Mouse (Mus musculus) fat pad, adult 2 months (tissue): ENCODE results near the gene Hyal2.
A peak's percentile ranks its signal among the peaks of the same experiment; 100 is the strongest.
"Not testable (repeated sequence)": the region's sequence is repeated elsewhere in the genome, so short reads cannot be mapped to it uniquely, and the experiment has no call there.

Experiments used
- DNase-seq: peaks from one replicate; pipeline ENCODE4 v3.0.0-alpha.2; 2011; ENCODE audit warnings: low read depth, low spot score; ENCODE audit errors: extremely low read depth

Hyal2 gene

DNA sequence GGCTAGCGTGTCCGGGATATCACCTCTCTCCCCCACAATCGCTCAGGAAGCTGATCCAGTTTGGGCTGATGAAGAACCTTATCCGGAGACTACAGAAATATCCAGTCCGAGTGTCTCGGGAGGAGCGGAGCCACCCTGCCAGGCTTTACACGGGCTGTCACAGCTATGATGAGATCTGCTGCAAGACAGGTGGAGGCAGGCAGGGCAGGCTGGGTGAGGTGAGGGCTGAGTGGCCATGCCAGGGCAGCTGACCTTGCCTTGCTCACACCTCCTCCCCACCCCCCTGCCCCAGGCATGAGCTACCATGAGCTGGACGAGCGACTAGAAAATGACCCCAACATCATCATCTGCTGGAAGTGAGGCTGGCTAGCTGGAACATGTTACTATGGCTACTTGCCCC, 22.5 kb upstream of the Hyal2 start:
- no peak for DNase-seq

DNA sequence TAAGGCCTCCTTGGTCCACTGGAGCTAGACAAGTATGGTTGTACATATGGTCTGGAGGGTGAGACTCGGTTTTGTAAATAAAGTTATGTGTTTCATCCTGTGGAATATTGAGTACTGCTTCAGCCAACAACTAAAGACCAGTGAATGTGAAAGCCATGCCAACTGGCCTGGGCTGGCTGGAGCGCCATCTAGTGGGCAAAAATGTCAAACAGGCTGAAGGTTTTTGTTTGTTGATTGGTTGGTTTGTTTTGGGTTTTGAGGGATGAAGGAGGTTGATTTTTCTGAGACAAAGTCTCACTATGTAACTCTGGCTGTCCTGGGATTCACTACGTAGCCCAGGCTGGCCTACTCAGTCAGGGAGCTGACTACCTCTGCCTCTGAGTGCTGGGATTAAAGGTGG, 22.1 kb upstream of the Hyal2 start:
- no peak for DNase-seq

DNA sequence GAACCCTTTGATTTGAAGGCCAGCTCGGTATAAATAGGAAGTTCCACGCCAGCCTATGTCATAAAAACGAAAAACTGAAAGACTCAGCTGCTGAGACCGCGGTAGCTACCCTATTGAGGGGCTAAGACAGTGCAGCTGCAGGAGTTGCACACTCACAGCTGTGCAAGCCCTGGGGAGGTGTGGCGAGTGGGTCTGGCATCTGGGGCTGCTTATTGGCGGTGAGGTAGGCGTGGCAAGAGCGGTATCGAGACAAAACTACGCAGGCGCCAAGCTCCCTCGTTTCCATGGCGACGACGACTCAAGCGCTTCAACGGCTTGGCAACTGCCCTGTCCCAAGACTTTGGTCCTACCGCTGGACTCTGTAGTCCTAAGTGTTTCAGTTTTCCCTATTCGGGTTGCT, 20.7 kb upstream of the Hyal2 start, which contains the start of gene Zmynd10:
Zmynd10 (plus strand) TSS at position 273 of the 400 bp plus-strand sequence.
- DNase-seq = no peak

DNA sequence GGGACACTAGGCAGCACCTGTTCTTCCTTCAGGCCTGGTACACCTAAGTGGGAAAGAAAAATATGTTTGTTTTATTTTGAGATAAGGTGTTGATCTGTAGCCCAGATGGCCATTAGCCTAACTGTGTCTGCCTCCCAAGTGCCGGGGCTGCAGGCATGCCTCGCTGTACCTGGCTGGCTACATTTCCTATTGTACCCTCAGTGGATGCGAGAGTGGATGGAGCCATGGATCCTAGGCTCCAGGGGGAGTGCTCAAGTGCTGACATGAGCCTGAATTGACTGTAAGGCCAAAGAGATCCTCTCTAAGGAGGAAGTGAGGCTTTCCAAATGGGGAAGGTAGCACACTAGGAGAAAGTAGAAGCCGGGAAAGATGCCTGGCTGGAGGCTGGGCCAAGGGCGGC, 19.8 kb upstream of the Hyal2 start:
- DNase-seq = no peak

DNA sequence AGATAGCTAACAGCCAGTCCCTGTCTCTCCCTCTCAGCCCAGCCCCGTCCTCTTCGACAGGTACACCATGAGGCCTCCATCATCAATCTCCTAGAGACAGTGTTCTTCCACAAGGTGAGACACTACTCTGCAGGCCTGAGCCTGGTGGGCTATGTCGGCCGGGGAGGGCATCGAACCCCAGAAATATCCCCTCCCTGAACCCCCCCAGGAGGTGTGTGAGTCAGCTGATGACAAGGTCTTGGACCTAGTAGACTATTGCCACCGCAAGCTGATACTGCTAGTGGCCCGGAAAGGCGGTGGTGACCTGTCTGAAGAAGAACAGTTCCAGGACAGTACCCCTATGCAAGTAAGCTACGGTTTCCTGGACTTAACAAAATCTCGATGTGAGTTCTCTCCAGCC, 18.9 kb upstream of the Hyal2 start:
- no peak for DNase-seq

DNA sequence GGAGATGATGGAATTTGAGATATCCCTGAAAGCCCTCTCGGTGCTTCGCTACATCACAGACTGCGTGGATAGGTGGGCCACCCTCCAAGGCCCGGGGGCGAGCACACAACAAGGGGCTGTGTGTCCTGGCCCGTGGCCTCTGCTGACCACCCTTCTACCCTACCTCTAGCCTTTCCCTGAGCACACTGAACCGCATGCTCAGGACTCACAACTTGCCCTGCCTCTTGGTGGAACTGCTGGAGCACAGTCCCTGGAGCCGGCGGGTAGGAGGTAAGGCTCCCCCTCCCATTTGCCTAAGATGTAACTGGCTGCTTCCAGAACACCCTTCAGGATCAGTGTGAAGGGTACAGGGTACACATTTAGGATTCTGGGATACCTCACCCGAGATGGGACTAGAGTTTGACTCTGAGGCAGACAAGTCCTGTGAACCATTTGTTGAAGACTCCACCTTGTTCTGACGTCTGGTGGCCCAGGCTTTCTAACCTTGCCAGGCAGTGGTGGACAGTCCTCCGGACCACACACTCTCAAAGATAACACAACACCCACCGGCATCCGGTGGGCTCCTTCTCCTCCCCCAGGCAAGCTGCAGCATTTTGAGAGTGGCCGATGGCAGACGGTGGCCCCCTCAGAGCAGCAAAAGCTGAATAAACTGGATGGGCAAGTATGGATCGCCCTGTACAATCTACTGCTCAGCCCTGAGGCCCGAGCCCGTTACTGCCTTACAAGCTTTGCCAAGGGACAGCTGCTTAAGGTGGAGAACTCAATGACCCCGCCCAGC, 18.3 kb upstream of the Hyal2 start:
- DNase-seq = no peak

DNA sequence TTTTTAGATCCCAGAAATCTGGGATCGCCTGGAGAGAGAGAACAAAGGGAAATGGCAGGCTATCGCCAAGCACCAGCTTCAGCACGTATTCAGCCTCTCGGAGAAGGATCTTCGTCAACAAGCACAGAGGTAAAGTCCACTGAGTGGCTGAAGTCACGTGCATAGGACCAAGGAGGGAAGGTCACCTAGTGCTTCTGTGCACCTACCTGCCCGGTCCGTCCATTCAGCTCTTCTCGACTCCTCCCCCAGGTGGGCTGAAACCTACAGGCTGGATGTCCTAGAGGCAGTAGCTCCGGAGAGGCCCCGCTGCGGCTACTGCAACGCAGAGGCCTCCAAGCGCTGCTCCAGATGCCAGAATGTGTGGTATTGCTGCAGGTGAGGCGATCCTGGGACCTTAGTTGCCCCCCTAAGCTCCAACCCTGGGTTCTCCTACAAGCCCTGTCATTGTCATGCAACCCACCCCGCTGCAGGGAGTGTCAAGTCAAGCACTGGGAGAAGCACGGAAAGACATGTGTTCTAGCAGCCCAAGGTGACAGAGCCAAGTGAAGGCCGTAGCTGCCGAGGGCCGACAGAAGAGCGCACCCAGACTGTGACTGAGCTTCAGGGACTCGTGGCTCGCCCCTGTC, 17.1 kb upstream of the Hyal2 start:
- DNase-seq = no peak

DNA sequence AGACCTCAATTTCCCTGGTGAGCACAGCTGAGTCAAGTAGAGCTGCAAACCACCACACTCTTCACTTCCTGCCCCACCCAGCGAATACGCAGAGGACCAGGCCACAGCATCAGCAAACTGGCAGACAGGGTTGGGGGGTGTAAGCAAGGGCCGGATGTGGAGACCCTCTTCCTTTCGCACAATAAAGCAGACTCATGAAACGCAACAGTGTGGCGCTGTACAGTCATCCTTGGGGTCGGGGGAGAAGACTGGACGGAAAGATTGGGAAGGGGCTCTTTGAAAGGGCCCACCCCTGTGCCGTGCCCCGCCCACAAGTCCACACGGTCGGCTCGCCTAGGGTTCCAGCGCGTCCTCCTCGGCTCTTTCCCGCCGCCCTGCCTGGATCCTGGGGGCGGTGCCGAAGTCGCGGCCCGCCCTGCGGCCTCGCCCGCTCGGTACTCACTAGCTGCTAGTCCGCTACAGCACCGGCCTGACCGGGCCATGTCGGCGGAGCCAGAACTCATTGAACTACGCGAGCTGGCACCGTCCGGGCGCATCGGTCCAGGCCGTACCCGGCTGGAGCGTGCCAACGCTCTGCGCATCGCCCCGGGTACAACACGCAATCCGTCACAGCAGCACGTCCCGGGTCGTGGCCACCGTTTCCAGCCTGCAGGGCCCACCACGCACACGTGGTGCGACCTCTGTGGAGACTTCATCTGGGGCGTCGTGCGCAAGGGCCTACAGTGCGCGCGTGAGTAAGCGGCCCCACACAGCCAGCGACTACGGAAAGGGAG, 16.4 kb upstream of the Hyal2 start, which contains the start of gene Rassf1:
Rassf1 (plus strand) TSS at position 439 of the 773 bp plus-strand sequence.
- no peak for DNase-seq

DNA sequence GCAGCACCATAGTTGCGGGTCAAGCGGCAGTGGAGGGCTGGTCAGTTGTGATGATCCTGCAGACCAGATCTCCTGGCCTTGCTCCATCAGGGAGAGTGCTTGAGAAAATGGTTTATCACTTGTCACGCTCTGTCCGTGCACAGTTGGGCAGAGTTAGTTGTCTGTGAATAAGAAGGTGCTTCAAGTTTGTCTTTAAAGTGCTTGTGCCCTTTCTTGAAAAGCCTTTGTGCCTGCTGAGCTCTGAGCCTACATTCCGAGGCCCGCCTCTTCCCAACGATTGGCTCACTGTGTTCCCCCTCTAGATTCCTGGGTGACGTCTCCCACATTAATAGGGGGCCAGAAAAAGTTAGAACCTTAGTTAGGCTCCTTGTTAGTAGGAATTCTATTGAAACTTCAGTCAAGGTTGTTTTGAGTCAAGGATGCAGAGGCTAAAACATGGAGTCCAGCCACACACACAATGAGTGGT, 15.8 kb upstream of the Hyal2 start:
- DNase-seq = no peak

DNA sequence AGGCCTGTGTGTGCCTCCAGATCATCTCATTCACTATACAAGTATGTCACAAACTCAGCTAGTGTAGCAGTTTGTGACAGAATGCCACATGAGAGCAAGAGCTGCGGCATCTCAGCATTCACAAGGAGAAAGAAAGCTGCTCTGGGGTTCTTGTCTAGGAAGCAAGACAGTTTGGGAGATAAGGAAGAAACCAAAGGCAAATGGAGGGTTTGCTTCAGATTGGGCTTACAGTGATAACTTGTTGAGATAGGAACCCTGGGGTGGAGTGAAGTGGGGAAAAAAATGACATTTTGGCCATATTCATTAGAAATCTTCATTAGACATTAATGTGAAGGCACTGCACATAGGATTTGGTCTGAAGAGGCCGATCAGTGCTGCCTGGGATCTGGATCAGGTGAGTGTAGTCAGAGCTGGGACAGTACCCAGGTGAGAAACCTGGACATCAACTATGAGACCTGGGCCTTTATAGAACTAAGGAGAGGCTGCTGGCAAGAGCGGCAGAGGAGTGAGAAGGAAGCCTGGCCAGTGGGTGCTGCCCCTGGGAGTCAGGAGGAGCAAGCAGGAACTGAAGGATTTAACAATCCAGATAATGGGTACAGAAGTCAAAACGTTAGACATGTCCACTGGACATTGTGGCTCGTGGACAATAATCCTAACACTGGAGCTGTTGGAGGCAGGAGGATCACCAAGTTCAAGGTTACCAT, 14.9 kb upstream of the Hyal2 start:
- DNase-seq = no peak

DNA sequence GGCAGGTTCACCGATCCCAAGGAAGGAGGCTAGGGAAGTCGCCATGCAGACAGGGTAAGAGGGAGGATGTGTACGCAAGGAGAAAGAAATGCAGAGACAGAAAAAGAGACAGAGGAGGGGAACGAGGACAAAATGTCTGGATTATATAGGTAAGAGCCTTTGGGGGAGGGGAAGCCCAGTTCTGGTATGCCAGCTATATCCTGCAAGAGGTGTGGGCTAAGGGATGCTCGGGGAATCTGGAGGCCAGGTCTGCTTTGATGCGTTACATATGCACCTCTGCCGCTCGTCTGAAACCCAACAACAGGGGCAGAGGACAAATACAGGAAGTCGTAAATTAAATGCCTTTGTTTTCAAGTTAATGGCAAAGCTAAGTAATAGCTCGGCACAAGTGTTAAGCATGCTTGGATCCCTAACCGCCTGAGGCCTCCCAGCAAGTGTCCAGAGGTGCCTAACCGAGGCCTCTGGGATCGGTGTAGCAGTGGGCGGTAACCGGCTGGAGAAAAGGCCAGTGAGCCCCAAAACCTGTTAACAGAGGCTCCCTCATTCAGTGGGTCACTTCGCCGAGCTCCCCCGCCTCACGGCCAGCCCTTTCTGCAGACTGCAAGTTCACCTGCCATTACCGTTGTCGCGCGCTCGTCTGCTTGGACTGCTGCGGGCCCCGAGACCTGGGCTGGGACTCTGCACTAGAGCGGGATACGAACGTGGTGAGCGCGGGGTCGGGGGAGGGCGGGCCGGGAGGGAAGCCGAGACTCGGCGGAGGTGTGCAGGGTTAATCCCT, 14.0 kb upstream of the Hyal2 start:
- DNase-seq = no peak

DNA sequence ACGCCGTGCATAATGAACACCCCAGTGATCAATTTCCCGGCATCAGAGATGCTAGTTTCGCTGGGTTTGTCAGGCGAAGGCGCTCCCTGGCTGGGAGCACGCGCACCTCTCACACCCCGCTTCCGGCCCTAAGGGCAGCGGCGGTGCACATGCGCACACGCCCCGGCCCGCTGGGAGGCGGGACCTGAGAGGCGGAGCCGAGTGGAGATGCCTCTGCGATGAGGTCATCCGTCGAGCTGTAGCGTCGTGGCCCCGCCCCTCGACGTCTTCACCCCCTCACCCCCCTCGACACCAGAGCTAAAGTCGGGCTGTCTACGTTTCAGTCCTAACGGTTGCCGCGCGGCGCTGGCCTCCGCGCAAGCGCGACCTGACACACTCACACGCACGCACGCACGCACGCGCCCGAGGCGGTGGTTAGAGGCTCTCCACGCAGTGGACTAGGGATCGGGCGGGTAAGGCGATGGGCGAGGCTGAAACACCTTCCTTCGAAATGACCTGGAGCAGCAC, 13.4 kb upstream of the Hyal2 start:
- peak; percentile 71 for DNase-seq

DNA sequence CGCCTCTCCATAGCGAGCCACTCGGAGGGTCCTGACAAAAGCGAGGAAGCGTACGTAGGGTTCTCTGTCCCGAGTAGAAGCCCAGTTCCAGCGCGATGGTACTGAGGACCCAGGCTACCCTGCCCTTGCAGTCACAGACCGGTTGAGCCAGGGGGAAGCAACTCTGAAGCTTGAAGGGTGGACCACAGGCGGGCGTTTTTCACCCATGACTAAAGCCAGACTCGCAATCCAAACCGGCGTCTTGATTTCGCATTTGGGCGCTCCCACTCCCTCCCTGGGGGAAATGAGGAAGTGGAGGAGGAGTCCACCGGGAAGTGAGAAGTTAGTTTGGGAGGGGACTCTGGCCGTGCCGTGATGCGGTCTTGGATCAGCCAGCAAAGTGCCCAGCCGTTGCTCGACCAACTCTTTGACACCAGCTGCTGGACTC, 12.7 kb upstream of the Hyal2 start:
- no peak for DNase-seq

DNA sequence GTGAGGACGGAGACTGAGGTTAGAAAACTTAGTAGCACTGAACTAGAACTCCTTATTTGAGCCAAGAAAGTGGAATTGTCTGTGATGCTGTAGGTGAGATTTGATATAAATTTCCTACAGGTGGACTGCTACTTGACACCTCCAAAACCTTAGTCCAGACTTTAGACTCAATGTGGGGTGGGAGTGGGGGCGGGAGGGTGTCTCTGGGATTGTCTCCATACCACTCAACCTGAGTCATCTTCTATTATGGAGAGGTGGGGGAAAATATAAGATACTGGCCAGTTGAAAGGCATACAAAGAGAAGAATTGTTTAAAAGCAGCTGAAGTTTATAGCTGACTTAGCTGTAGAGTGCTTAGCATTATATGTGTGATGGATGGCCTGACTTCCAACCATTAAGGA, 12.0 kb upstream of the Hyal2 start:
- DNase-seq = no peak

DNA sequence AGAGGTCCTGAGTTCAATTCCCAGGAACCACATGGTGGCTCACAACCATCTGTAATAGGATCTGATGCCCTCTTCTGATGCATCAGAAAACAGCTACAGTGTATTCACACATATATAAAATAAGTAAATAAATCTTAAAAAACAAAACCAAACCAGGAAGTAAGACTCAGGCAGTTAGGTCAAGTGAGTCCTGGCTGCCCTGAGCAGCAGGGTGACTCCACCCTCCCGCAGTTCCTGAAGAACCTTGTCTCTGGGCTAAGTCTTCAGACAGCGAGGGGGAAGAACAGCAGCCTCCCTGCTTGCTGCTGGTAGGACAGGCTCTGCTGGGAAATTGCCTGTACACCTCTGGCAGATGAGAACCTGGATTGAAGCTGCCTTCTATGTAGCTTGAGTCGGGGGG, 11.4 kb upstream of the Hyal2 start:
- DNase-seq = no peak

DNA sequence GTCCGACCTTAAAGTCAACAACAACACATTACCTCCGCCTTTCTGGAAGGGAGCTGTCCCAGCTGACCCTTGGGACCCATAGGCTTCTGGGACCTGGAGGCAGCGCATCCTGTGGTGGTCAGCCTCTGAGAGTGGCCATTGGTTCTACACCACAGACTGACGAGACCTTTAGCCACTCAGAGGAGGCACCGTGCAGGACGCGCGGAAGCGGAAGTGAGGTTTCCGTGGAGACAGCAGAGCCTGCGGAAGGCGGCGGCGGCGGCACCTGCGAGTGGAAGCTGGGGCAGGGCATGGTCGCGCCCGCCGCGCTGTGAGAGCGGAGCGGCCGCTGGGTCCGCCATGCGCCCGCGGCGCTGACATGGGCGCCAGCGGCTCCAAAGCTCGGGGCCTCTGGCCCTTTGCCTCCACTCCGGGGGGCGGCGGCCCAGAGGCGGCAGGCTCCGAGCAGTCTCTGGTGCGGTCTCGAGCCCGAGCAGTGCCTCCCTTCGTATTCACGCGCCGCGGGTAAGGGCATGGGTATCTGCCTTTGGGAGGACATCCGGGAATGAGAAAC, 4.6 kb upstream of the Hyal2 start, which contains the start of gene Tusc2:
Tusc2 (plus strand) TSS at position 227 of the 553 bp plus-strand sequence.
- peak; percentile 56 for DNase-seq

DNA sequence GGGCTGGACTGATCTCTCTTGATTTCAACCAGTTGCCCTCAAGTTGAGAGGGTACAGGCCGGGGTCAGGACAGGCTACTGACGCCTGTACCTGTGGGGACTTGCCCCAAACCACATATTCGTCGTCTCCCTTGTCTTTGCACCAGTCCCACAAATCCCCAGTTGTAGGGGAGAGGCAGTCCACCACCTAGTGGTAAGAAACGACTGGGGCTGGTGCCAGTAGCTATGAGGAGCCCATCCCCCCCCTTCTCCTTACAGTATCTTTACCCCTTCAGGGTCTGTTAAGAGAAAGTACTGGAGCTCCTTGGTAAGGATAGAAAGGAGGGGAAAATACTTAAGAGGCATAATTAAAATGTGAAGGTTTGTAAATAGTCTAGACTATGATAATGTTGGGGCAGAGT, 2.2 kb upstream of the Hyal2 start:
- DNase-seq = not testable (repeated sequence)

DNA sequence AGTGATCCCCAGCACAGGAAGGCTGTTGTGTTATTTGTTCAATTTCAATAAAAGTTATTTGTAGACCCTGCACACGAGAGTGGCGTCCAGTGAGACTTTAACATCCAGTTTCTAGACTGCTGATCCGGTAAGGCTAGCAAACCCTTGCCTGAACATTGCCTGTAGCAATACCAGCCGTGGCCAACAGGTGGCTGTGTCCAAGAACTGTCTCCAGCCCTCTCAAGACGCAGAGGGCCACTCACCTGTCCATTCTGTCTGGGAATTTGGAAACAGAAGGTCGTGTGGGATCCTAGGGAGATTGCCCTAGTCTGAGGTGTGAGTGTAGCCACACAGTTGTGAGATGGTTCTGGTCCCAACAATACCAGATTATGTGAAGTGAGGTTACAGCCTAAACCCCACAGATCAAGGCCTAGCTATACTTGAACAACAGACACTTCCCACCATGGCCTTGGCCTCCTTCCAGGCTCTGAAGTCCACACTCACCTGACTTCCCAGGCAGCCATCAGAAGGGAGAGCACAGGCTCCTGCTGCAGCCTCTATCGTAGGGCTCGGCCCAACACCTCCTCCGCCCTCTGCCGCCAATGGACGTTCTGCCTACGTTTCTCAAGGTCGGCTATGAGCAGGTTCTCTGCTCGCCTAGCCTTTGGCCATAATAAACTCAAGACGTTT, 1.6 kb upstream of the Hyal2 start:
- DNase-seq = no peak

DNA sequence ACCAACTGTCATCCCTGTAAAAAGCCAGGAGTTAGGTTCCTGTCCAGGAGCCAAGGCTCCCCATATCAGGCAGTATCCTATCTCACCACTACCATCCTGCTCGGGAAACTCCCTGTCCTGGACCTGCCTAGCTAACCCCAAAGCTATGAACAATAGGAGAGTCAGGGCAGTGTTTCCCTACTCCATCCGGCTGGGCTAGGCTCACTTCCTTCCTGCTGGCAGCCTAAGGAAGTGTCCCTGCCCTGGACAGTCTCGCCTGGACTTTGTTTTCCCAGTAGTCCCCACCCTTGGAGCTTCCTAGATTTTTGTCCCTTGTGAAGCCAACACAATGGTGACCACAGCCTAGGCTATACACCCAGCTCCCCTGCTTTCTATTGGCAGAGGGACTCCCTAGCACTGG, 890 bp upstream of the Hyal2 start:
- DNase-seq = no peak
